Mouse (Mus musculus): ENCODE results near the gene Gpr37l1.

Gpr37l1 gene

DNA sequence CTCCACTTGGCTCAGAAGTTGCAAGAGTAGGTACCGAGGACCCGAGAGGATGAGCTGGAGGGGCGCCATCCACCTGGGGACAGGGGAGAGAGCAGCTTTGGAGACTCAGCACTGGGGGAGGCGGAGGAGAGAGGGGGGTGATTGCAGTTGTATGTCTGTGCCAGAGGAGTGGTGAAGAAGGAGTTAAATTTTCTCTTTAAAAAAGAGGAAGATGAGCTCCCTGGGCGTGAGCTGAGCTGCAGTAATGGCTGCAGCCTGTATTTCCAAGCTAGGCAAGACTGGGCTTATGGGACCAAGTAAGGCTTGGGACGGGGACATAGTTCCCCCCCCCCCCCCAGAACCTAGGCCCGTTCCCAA, 19.8 kb downstream of the Gpr37l1 start:
- DNase-seq (ENCODE audit: low spot score): no peak

DNA sequence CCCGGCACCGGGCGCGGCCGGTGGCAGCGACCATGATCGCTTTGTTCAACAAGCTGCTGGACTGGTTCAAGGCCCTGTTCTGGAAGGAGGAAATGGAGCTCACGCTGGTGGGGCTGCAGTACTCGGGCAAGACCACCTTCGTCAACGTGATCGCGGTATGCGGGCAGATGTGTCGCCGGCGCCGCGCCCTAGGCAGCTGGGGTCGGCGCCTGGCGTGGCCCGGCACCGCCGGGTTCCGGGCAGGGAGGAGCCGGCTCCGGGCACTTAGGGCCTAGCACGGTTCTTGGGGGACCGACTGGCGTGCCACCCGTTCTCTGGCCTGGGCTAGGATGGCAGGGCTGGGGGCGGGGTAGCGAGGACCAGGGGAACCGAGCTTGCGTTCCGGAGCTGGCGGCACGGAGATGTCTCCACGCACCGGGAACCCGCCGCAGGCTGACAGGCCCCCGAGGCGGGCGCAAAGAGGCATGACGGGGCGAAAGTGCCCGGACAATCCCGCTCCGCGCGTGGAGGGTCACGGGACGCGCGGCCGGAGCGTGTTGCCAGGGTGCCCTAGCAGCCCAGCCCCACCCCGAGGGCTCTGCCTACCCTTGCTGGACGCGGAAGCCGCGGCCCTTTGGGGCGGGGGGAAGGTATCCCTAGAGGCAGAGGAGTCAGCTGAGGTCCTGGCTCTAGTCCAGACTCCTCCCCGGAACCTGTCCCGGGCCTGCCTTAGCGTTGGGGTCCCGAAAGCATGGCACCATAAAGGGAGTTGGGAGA, 20.4 kb downstream of the Gpr37l1 start:
- DNase-seq (ENCODE audit: low spot score): peak; percentile 84

GRCm38 (mm10) chr1:135146077-135146945, 21.2 kb downstream of the Gpr37l1 start, which contains the start of gene Arl8a:
TSS of gene Arl8a (plus strand) at chr1:135146824.
- DNase-seq (ENCODE audit: low spot score): peak; percentile 63

GRCm38 (mm10) chr1:135143940-135144339, 23.5 kb downstream of the Gpr37l1 start:
- DNase-seq (ENCODE audit: low spot score): no peak

- DNase-seq (ENCODE audit: low spot score): no peak
These were observed 25.0 kb downstream of the Gpr37l1 start for GRCm38 (mm10) chr1:135142452-135142851.

DNA sequence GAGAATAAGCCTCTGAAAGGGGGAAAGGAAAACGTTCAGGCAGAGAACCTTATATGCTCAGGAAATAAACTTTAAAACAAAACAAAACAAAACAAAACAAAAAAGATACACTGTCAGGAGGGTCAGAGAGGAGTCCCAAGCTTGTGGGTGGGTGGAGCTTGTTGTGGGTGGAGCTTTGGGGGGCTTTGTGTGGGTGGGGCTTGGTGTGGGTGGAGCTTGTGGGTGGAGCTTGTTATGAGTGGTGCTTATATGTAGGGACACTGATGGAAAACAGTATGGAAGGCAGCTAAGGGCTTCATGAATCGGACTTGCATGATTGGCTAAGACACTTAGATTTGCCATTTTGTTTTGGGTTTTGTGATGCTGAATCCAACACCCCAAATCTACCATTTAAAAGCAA, 27.6 kb downstream of the Gpr37l1 start:
- DNase-seq (ENCODE audit: low spot score): no peak

DNA sequence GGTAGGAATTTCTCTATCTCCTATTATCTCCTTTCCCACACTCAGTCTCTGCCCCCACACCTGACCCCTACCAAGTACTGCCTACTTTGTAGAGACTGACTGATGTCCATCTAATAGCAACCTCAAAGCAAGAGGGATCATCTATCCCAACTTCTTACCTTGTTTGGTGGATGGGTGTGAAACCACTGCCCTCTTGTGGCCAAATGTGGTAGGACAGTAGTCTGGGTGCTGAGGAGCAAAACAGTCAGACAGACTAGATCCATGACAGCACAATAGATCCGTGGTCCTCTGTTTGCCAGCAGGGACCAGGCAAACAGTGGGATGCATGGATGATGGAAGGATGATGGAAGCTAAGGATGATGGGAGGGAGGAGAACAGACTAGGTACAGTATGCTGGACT, 31.0 kb downstream of the Gpr37l1 start:
- DNase-seq (ENCODE audit: low spot score): peak; percentile 85

DNA sequence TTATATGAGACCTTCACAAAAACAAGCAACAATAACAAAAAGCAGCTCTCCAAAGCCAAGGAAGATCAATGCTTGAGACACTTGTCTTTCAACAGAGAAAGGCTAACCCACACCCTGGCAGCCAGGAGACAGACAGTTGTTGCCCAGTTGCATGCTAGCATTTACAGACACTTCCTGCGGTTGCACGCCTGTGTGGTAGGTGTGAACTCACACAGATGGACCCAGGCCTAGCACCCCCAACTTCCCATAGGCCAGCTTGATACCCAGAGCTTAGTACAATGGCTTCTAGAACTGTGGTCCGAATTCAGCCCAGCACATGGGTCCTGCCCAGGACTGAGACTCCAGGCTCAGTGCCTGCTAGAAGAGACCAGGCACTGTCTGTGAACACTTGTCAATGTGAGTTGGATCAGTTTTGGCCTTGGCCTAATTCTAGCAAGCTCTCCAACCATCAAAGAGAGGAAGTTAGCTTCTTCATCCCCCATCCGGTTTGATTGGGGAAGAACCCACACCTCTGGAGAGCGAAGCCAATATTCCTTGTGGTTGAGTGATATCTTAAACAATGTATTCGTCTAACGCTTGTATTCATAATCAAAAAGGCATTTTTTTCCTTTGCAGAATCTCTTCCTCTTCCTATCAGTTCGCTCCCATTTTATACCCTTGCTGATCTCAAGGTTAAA, 32.2 kb downstream of the Gpr37l1 start:
- DNase-seq (ENCODE audit: low spot score): no peak

- DNase-seq (ENCODE audit: low spot score): no peak
These were observed 33.6 kb downstream of the Gpr37l1 start for GRCm38 (mm10) chr1:135133678-135134435.

DNA sequence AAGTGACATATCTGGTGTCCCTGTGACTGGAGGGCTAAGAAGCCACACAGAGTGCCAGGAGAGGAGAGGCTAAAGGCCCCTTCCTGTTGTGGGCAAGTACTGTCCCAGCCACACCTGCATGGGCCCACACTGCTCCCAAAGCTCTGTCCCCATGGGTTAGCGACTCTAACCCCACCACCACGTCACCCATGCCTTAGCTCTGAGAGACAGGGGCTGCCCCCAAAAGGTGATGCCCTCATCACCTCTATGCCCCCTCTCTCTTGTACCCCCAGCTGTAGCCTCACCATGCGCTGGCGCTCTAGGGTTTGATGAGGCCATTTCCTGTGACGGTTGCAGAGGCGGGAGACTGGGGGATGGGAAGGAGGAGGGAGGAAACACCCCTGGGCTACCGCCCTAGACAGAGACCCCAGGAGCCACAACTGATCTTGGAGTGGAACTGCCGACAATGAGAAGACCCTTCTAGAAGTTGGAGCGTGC, 34.5 kb downstream of the Gpr37l1 start:
- no peak for DNase-seq (ENCODE audit: low spot score)

- no peak for DNase-seq (ENCODE audit: low spot score)
These were observed 35.0 kb downstream of the Gpr37l1 start, which contains the start of gene Ptpn7 for GRCm38 (mm10) chr1:135132473-135132872. TSS of gene Ptpn7 (plus strand) at chr1:135132700.

DNA sequence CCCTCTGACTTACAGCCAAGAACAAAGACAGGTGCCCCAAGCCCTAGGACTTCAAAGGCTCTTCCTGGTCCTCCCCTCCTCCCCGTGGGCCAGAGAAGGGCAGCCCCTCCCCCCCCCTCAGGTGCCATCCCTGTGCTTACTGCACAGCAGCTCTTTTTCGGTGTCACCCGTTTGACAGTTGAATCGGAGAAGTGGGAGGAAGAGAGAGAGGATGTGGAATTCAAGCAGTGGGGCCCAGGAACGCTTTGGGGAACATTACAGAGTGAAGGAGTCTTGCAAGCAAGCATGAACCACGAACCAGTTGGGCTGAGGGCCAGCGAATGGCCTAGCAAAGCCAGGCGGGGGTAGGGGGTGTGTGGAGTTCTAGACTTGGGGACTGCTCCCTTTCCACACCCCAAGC, 35.9 kb downstream of the Gpr37l1 start:
- DNase-seq (ENCODE audit: low spot score): no peak

DNA sequence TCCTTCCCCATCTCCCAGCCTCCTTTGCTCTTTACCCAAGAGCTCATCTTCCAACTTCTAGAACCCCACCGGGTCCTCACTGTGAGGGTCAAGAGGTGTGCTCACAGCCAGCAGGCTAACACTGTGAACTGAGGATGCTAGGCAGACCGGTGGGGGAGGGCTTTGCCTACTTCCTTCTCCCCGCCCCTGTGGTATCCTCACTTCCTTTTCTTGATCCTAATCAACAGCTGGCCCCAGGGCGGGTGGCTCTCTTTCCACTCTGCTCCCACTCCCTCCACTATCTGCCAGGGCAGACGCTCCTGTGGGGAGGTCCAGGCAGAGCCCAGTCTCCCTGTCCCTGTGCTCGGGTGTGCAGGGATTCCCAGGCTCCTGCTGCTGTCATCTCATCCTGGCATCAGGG, 36.4 kb downstream of the Gpr37l1 start:
- DNase-seq (ENCODE audit: low spot score): no peak

DNA sequence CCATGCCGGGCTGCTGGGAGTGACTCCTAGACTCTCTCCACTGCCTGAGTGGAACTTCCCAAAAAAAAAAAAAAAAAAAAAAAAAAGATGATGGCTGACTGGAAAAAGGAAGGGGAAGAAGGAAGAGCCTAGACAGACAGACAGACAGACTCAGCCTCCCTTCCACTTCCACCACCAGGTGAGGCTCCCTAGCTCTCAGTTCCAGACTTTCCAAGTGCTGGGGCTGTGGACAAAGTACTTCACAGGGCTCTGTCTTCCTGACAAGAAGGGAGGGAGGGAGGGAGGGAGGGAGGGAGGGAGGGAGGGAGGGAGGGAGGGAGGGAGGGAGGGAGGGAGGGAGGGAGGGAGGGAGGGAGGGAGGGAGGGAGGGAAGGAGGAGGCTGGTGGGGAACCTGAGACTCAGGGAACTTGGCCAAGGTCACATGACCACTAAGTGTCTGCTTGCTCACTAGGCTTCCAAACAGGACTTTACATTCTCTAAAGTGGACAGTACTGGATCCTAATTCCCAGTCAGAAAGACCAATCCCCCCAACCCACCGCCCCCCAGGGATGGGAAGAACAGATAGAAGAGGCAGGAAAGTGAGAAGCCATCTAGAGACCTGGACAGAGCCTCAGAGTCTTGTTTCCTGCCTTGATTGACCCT, 37.0 kb downstream of the Gpr37l1 start:
- DNase-seq (ENCODE audit: low spot score): no peak

GRCm38 (mm10) chr1:135129543-135130183, 37.8 kb downstream of the Gpr37l1 start:
- DNase-seq (ENCODE audit: low spot score): no peak

DNA sequence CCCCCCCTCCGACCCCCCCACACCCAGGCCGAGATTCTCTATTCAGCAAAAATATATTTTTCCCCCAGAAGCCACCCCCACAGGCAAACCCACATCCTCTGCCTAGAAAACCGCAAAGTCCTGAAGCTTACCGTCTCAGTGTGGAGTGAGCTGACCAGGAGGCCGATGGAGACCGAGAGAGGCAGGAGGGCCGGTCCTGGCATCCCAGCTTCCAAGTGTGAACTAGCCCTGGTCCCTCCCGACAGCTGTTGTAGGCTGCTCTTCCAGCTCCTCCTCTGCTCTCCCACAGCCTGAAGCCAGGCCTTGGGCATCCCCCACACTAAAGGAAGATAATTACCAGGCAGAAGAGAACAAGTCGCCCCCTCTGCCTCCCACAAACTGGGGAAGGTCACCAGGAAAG, 38.5 kb downstream of the Gpr37l1 start:
- no peak for DNase-seq (ENCODE audit: low spot score)

DNA sequence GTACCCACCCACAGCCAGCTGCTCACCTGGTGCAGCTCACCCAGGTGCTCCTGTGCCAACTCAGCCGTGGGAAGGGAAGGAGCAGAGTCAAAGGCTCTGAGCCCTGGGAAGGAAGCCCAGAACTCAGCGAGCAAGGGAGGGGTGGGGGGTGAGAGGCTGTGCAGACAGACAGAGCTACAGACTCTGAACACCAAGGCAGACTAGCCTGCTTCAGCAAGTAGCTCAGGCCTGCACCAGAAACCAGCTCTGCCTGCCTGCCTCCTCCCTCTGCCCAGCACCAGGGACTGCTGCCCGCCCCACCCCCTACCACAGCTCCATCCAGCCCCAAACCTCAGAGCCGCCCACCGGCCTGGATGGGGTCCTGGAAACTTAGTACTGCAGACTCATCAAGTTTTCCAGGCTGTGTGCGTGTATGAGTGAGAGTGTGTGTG, 39.5 kb downstream of the Gpr37l1 start:
- no peak for DNase-seq (ENCODE audit: low spot score)

DNA sequence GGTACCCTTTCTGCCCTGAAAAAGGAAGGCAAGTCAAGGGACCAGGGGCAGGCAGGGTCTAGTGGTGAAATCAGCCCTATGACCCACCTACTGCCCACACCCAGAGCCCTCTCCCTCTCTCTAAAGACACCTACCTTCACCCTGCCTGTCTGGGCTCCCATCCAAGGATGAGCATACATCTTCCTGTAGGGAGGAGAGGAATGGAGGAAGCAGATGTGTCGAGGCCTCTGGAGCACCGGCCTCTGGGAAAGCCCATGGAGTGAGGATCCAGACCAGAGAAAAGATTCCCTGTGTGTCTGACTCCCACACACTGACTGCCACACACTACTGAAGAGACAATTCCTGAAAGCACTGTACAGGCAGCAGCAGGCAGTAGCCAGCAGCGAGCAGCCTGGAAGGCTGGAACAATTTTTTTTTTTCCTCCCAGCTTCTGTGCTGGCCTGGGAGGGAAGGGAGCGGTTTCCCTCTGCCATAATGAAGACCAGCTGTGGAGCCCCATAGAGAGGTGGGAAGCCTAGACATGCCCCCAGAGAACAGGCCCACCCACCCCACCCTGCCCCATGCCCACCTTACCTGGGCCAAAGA, 40.9 kb downstream of the Gpr37l1 start:
- DNase-seq (ENCODE audit: low spot score): no peak

DNA sequence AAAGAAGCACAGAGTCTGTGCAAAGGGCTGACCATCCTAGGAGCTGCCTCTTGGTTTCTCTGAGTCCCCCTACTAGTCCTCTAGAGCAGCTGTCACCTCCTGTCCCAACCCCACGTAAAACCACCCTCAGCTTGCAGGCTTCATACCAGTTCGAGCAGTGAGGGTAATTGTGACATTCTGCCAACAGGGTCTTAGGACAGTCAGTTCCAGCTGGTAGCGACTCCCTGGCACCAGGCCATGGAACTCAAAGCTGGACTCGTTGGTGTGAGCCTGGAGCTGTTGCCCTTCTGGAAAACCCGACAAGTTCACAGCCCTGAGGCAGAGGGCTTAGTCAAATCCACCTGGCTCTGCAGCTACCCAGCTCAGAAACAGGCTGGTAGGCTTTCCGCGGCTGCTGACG, 41.5 kb downstream of the Gpr37l1 start:
- peak; percentile 40 for DNase-seq (ENCODE audit: low spot score)
